Mouse (Mus musculus): ENCODE measurements around the gene 2310007B03Rik. TPM values are rescaled to one million over a fixed set of nuclear protein-coding genes. Genes with fewer than 3 reads are reported as not detected.

2310007B03Rik gene
- polyA plus RNA-seq, 1 experiment from 2014 or later = 0.62 TPM

- WGBS = 87% methylated on average over 11 of the region's 11 CpGs
- H3K9me3 ChIP-seq (replicated peaks) = no peaks in the 10 kb centered on the region
- H3K36me3 ChIP-seq = no peaks in the 10 kb centered on the region
- no peaks in the 10 kb centered on the region for H3K27me3 ChIP-seq (ENCODE audit: low read depth, poor library complexity, severe bottlenecking)
- H3K4me3 ChIP-seq = no peak overlapping the region
- H3K4me1 ChIP-seq = 0 out of 2 replicates have a peak, but pooled peaks cover 9% of the 10 kb centered on the region
- no peak overlapping the region for H3K27ac ChIP-seq (replicated peaks)
- DNase-seq (ENCODE audit: low spot score) = no peak
These were observed 37.4 kb downstream of the 2310007B03Rik start for GRCm38 (mm10) chr1:93123179-93123854.

GRCm38 (mm10) chr1:93118816-93119215, 41.9 kb downstream of the 2310007B03Rik start:
- Histone ChIP-seq H3K9me3 (replicated peaks) (no peaks in the 10 kb centered on the region), H3K36me3 (no peaks in the 10 kb centered on the region), H3K4me1 (peaks cover 18% of the 10 kb centered on the region), H3K27me3 (ENCODE audit: low read depth, poor library complexity, severe bottlenecking) (peaks cover 5% of the 10 kb centered on the region), H3K4me3 (no peak overlapping the region), H3K27ac (replicated peaks) (no peak overlapping the region)
- no peak for DNase-seq (ENCODE audit: low spot score)
- WGBS = 47% methylated on average over 4 of the region's 4 CpGs

GRCm38 (mm10) chr1:93115471-93115870, 45.3 kb downstream of the 2310007B03Rik start:
- H3K36me3 ChIP-seq = no peaks in the 10 kb centered on the region
- peak overlapping the region; percentile 53 for H3K4me3 ChIP-seq
- no peak for DNase-seq (ENCODE audit: low spot score)
- H3K4me1 ChIP-seq = peaks cover 18% of the 10 kb centered on the region
- 13% methylated on average over 13 of the region's 13 CpGs for WGBS
- H3K27me3 ChIP-seq (ENCODE audit: low read depth, poor library complexity, severe bottlenecking) = peaks cover 7% of the 10 kb centered on the region
- peaks cover 2% of the 10 kb centered on the region; the same call in 1 of the 2 replicates for H3K9me3 ChIP-seq (replicated peaks)
- peak overlapping the region; percentile 82 for H3K27ac ChIP-seq (replicated peaks)

DNA sequence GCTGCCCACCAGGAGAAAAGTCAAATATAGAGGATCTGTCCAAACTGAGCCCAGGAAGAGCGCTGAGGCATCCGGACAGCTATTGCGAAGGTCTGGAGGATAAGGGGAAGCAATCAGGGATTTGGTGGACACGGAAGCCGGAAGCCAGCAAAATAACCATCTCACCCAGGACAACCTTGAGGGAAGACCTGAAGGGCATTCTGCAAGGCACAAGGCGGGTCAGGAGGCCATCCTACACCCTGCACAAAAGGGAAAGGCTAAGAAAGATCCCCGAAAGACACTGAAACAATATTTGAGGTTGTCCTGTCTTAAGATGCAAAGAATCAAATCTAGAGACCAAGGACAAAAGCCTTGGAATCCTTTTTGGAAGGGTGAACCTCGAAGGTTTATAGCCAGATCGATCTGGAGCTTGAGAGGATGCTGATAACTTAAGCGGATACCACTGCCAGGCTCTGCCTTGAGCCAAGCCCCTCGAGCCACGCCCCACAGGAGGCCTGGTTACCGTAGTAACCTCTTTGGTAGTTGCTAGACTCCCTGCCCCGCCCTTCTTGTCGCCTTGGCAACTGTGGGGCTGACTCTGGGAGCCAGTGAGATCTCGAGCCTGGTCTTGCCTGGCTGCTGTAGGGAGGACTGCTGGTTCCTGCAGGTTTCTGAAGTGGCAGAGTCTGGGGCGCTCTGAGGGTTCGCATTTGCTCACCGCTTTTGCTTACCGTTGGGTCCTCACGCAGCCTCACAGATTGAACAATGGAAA, 45.9 kb downstream of the 2310007B03Rik start:
- 25% methylated on average over 21 of the region's 21 CpGs for WGBS
- peak overlapping the region; percentile 53 for H3K4me3 ChIP-seq
- no peaks in the 10 kb centered on the region for H3K36me3 ChIP-seq
- DNase-seq (ENCODE audit: low spot score) = peak; percentile 98
- H3K9me3 ChIP-seq (replicated peaks) = peaks cover 2% of the 10 kb centered on the region; the same call in 1 of the 2 replicates
- H3K4me1 ChIP-seq = peaks cover 18% of the 10 kb centered on the region
- H3K27me3 ChIP-seq (ENCODE audit: low read depth, poor library complexity, severe bottlenecking) = peaks cover 7% of the 10 kb centered on the region
- H3K27ac ChIP-seq (replicated peaks) = peak overlapping the region; percentile 82

GRCm38 (mm10) chr1:93102700-93103099, 58.0 kb downstream of the 2310007B03Rik start:
- DNase-seq (ENCODE audit: low spot score) = no peak
- 69% methylated on average over 7 of the region's 7 CpGs for WGBS
- Histone ChIP-seq H3K36me3 (no peaks in the 10 kb centered on the region), H3K4me1 (peaks cover 36% of the 10 kb centered on the region), H3K9me3 (replicated peaks) (no peaks in the 10 kb centered on the region), H3K27me3 (ENCODE audit: low read depth, poor library complexity, severe bottlenecking) (peaks cover 56% of the 10 kb centered on the region), H3K27ac (replicated peaks) (no peak overlapping the region), H3K4me3 (no peak overlapping the region)

GRCm38 (mm10) chr1:93101571-93102061, 59.1 kb downstream of the 2310007B03Rik start, which contains the start of gene Kif1a:
Gene Kif1a (minus strand): TSS chr1:93101951.
- under 1% methylated on average over 39 of the region's 39 CpGs for WGBS
- Histone ChIP-seq H3K9me3 (replicated peaks) (no peaks in the 10 kb centered on the region), H3K27me3 (ENCODE audit: low read depth, poor library complexity, severe bottlenecking) (peaks cover 61% of the 10 kb centered on the region), H3K4me1 (peaks cover 37% of the 10 kb centered on the region), H3K36me3 (no peaks in the 10 kb centered on the region; the same call in 1 of the 2 replicates), H3K27ac (replicated peaks) (peak within 1 kb of the TSS; percentile 86), H3K4me3 (peak within 1 kb of the TSS; percentile 79)
- DNase-seq (ENCODE audit: low spot score) = peak; percentile 81

Other genes with a start within 250 kb of the 2310007B03Rik start
- 43.1 and 50.8 TPM in 2 replicates for gene Capn10, start 226.6 kb downstream of the 2310007B03Rik start, polyA plus RNA-seq (2016; fragmentation: Nextera tagmentation; extraction: Ambion mirVana)
- 0.36 and 0.39 TPM in 2 replicates for gene Gpr35, start 210.1 kb downstream of the 2310007B03Rik start, polyA plus RNA-seq (2016; fragmentation: Nextera tagmentation; extraction: Ambion mirVana)
- gene Aqp12, start 154.6 kb downstream of the 2310007B03Rik start, polyA plus RNA-seq (2016; fragmentation: Nextera tagmentation; extraction: Ambion mirVana) = not detected in 2 replicates
- gene Kif1a, start 59.0 kb downstream of the 2310007B03Rik start, polyA plus RNA-seq (2016; fragmentation: Nextera tagmentation; extraction: Ambion mirVana) = 39.3 and 63.0 TPM in 2 replicates
- gene Agxt, start 25.7 kb downstream of the 2310007B03Rik start, polyA plus RNA-seq (2016; fragmentation: Nextera tagmentation; extraction: Ambion mirVana) = not detected in 2 replicates
- 0.02 and 0.07 TPM in 2 replicates for gene Crocc2, start 7.8 kb upstream of the 2310007B03Rik start, polyA plus RNA-seq (2016; fragmentation: Nextera tagmentation; extraction: Ambion mirVana)
- 1.2 and 3.1 TPM in 2 replicates for gene Sned1, start 74.9 kb upstream of the 2310007B03Rik start, polyA plus RNA-seq (2016; fragmentation: Nextera tagmentation; extraction: Ambion mirVana)
- 34.9 and 36.6 TPM in 2 replicates for gene Mterf4, start 145.0 kb upstream of the 2310007B03Rik start, polyA plus RNA-seq (2016; fragmentation: Nextera tagmentation; extraction: Ambion mirVana)
- 79.0 and 84.5 TPM in 2 replicates for gene Ppp1r7, start 181.9 kb upstream of the 2310007B03Rik start, polyA plus RNA-seq (2016; fragmentation: Nextera tagmentation; extraction: Ambion mirVana)
- 26.9 and 31.0 TPM in 2 replicates for gene Pask, start 182.5 kb upstream of the 2310007B03Rik start, polyA plus RNA-seq (2016; fragmentation: Nextera tagmentation; extraction: Ambion mirVana)
- 0.21 and 0.25 TPM in 2 replicates for gene Ano7, start 213.0 kb upstream of the 2310007B03Rik start, polyA plus RNA-seq (2016; fragmentation: Nextera tagmentation; extraction: Ambion mirVana)

Measured in midbrain, embryonic 10.5 days (tissue).